Mouse (Mus musculus) spleen, adult 2 months (tissue): ENCODE data around the gene Etv1. TPM values are rescaled to one million over a fixed set of nuclear protein-coding genes. Genes with fewer than 3 reads are reported as not detected.

Experiments used
- DNase-seq, 2 experiments: peaks; one replicate each; pipeline versions ENCODE4 v3.0.0 to v3.0.0-alpha.2; 2012 to 2021; ENCODE audit warnings: low spot score in 2 of 2, low read depth in 1 of 2
- H3K27ac ChIP-seq: fragments of 200-500 bp; 2 replicates; pipeline ENCODE4 v1.5.1; 2012; ENCODE audit warnings: low read length, inconsistent platforms; ENCODE audit not compliant: insufficient read depth
- H3K27me3 ChIP-seq: fragments of 200-500 bp; 2 replicates; pipeline ENCODE4 v1.6.1; 2012; ENCODE audit warnings: mild to moderate bottlenecking, moderate library complexity, low read length, inconsistent platforms; ENCODE audit not compliant: control insufficient read depth, insufficient read depth
- H3K36me3 ChIP-seq: fragments of 200-500 bp; 2 replicates; pipeline ENCODE4 v1.6.1; 2012; ENCODE audit warnings: mild to moderate bottlenecking, low read length, inconsistent platforms; ENCODE audit not compliant: control insufficient read depth, insufficient read depth
- H3K4me1 ChIP-seq: fragments of 200-500 bp; 2 replicates; pipeline ENCODE4 v1.6.1; 2011; ENCODE audit warnings: inconsistent platforms; ENCODE audit not compliant: control insufficient read depth, insufficient read depth, insufficient read length
- H3K4me3 ChIP-seq: fragments of 200-500 bp; 2 replicates; pipeline ENCODE4 v1.5.1; 2011; ENCODE audit warnings: mild to moderate bottlenecking, inconsistent platforms; ENCODE audit not compliant: insufficient read depth, insufficient read length; ENCODE audit errors: extremely low read depth
- CTCF ChIP-seq: fragments of 200-500 bp; IDR thresholded peaks from 2 replicates; pipeline ENCODE4 v1.5.1; 2011; ENCODE audit warnings: mild to moderate bottlenecking, inconsistent platforms; ENCODE audit not compliant: insufficient read depth, insufficient read length, insufficient replicate concordance; ENCODE audit errors: extremely low read depth
- POLR2A ChIP-seq: fragments of 200-500 bp; IDR thresholded peaks from 2 replicates; pipeline ENCODE4 v1.6.1; 2011; ENCODE audit warnings: low read depth, low read length, inconsistent platforms
- WGBS: fragments of 180-500 bp; shearing (Covaris S2); methylation state at CpG from one replicate; pipeline ENCODE4 v1.1.7; 2018; 5-methylcytosine and 5-hydroxymethylcytosine counted together
- polyA plus RNA-seq: library from polyadenylated mRNA; depleted of rRNA; stranded (reverse); fragments of >200 nt; gene quantifications from 2 replicates; pipeline ENCODE4 v1.2.3, GENCODE M21; 2012

The Etv1 gene
- polyA plus RNA-seq, 1 experiment = 1.5 TPM

- DNase-seq = no peak
- no peak overlapping the region for H3K27ac ChIP-seq
- H3K36me3 ChIP-seq = no peaks in the 10 kb centered on the region
- TF ChIP-seq CTCF (no peak), POLR2A (no peak)
- H3K4me3 ChIP-seq = no peak overlapping the region
- 47% methylated on average over 6 of the region's 6 CpGs for WGBS
- H3K4me1 ChIP-seq = no peaks in the 10 kb centered on the region
- no peaks in the 10 kb centered on the region for H3K27me3 ChIP-seq
These were observed 9.4 kb downstream of the Etv1 start for GRCm38 (mm10) chr12:38788621-38789020.

GRCm38 (mm10) chr12:38789789-38790355 is 10.7 kb downstream of the Etv1 start:
- H3K36me3 ChIP-seq = no peaks in the 10 kb centered on the region
- no peaks in the 10 kb centered on the region for H3K27me3 ChIP-seq
- no peak for TF ChIP-seq CTCF
- no peak for TF ChIP-seq POLR2A
- WGBS = 92% methylated on average over 10 of the region's 10 CpGs
- H3K4me1 ChIP-seq = no peaks in the 10 kb centered on the region
- no peak overlapping the region for H3K4me3 ChIP-seq
- no peak overlapping the region for H3K27ac ChIP-seq
- DNase-seq = no peak

GRCm38 (mm10) chr12:38793076-38793475 is 13.9 kb downstream of the Etv1 start:
- H3K27ac ChIP-seq = no peak overlapping the region
- H3K4me3 ChIP-seq = no peak overlapping the region
- TF ChIP-seq POLR2A (no peak), CTCF (no peak)
- H3K4me1 ChIP-seq = no peaks in the 10 kb centered on the region
- DNase-seq = no peak
- H3K27me3 ChIP-seq = no peaks in the 10 kb centered on the region
- H3K36me3 ChIP-seq = no peaks in the 10 kb centered on the region
- WGBS = 84% methylated on average over 4 of the region's 4 CpGs

DNA sequence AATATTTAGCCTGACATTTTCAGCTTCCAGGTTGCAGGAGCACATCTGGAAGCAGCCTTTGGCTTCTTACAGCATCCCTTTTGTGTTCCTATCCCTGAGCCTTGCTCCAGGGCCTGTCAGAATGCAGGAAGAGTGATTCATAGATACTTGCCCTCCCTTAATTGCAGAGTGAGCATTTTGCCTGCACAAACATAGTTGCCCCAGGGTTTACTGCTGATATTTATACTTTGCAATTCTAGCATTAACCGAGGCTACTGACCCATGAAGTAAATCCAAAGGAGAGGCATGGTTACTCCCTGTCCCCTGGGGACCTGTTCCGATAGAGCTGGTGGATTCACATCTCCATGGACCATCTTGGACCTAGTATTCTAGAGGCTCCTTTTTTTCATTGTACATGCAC is 14.5 kb downstream of the Etv1 start:
- WGBS = 83% methylated on average over 2 of the region's 2 CpGs
- Histone ChIP-seq H3K27ac (no peak overlapping the region), H3K27me3 (no peaks in the 10 kb centered on the region), H3K4me1 (no peaks in the 10 kb centered on the region), H3K36me3 (no peaks in the 10 kb centered on the region), H3K4me3 (no peak overlapping the region)
- TF ChIP-seq CTCF (no peak), POLR2A (no peak)
- no peak for DNase-seq

GRCm38 (mm10) chr12:38807031-38807430 is 27.9 kb downstream of the Etv1 start:
- TF ChIP-seq CTCF (no peak), POLR2A (no peak)
- no peaks in the 10 kb centered on the region for H3K27me3 ChIP-seq
- 90% methylated on average over 5 of the region's 5 CpGs for WGBS
- no peaks in the 10 kb centered on the region for H3K4me1 ChIP-seq
- H3K36me3 ChIP-seq = no peaks in the 10 kb centered on the region
- H3K27ac ChIP-seq = no peak overlapping the region
- DNase-seq = no peak
- no peak overlapping the region for H3K4me3 ChIP-seq

DNA sequence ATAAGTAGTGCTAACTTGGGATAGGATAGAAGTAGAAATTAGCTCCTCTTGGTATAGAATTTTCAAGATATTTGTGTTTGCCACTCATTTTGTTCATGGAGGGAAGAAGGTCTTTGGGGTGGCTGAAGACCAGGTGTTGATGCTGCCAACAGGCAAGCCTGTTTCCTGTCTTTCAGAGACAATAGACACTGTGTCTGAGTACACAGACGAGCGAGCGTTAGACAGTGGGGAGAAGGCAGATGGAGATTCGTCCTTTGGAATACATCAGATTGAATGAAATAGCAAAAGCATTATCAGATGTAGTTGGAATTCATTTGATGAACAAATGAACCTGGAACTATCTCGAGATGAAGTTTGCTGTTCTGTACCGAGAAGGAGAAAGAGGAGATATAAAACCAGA is 33.2 kb downstream of the Etv1 start:
- Histone ChIP-seq H3K4me3 (no peak overlapping the region), H3K4me1 (no peaks in the 10 kb centered on the region), H3K27ac (no peak overlapping the region), H3K36me3 (no peaks in the 10 kb centered on the region), H3K27me3 (no peaks in the 10 kb centered on the region)
- TF ChIP-seq CTCF = no peak
- no peak for TF ChIP-seq POLR2A
- no peak for DNase-seq
- WGBS = 63% methylated on average over 6 of the region's 6 CpGs

DNA sequence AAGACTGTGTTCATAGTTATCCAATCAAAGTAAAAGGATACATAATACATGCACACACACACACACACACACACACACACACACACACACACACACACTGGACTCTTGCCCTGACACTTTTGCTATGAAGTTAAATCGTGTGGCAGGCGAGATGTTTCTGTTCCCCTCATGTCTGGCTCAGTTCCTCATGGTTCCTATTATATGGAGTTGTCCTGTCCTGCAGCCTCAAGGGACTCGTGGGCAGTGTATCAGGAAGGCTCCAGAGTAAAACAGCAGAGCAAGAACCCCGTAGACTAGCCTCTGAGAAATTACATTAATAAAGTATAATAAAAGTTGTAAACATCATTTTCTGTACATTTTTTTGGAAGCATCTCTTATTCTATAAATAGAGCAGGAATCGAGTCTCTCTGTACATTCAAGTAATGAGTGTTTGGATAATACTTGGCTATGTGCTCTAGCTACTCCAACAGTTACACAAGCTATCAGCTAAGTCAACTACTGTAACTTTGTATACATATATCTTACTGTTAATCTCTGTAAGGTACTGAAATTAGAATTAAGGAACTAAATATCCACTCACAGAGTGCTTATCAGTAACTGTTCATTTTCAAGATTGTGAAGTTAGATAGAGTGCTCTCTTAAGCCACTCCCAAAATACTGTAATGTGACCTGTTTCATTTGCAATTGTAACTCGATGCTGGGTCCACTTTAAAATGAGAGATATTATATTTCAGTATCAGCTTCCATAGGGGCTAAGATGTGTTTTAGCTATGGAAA is 35.0 kb downstream of the Etv1 start:
- no peaks in the 10 kb centered on the region for H3K27me3 ChIP-seq
- 53% methylated on average over 6 of the region's 6 CpGs for WGBS
- H3K27ac ChIP-seq = no peak overlapping the region
- H3K36me3 ChIP-seq = no peaks in the 10 kb centered on the region
- H3K4me1 ChIP-seq = no peaks in the 10 kb centered on the region
- no peak for TF ChIP-seq POLR2A
- no peak for TF ChIP-seq CTCF
- no peak overlapping the region for H3K4me3 ChIP-seq
- no peak for DNase-seq
